Mouse (Mus musculus): ENCODE measurements at regions not wholly inside any gene's neighbourhood (a gene's known extent, or its start where the extent isn't known, plus 50 kb on each side); places are given as distances from the start of the nearest gene placed in this dataset.

- DNase-seq: no peak
These were observed 62.1 kb upstream of the Pfn2 start for GRCm38 (mm10) chr3:57910020-57910419.

GRCm38 (mm10) chr3:57911831-57912596, 64.1 kb upstream of the Pfn2 start:
- DNase-seq: no peak

DNA sequence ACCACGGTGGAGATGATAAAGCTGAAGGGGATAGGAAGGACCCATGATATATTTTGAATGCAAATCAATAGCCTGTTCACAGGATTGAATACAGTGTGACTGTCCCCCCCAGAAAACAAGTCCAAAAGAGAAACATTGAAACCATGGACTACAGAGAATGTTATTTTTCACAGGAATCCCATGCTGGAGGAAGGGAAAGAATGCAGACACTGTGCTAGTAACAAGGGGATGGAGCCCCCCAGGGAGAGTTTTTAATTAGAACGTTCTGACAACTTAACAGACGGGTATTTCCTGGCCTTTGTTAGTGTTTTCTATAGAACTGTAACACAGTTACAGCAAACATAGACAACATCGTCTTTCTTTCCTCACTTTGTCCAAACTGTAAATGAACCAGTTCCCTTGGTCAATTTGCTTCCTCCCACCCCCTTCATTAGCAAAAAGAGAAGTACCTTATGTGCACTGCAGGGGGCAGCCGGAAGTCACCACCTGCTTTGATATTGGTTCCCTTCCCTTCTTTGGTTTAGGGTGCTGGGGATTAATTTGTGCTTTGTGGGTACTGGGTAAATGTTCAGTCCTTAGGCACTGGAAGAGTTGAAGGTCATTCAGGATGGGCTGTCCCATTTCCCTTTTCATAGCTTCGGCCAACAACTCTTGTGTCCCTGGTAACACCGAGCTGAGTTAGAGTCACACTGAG, 64.9 kb upstream of the Pfn2 start:
- no peak for DNase-seq

- DNase-seq: no peak
These were observed 66.8 kb upstream of the Pfn2 start for GRCm38 (mm10) chr3:57914687-57915086.

GRCm38 (mm10) chr3:57918913-57919312, 71.0 kb upstream of the Pfn2 start:
- no peak for DNase-seq

DNA sequence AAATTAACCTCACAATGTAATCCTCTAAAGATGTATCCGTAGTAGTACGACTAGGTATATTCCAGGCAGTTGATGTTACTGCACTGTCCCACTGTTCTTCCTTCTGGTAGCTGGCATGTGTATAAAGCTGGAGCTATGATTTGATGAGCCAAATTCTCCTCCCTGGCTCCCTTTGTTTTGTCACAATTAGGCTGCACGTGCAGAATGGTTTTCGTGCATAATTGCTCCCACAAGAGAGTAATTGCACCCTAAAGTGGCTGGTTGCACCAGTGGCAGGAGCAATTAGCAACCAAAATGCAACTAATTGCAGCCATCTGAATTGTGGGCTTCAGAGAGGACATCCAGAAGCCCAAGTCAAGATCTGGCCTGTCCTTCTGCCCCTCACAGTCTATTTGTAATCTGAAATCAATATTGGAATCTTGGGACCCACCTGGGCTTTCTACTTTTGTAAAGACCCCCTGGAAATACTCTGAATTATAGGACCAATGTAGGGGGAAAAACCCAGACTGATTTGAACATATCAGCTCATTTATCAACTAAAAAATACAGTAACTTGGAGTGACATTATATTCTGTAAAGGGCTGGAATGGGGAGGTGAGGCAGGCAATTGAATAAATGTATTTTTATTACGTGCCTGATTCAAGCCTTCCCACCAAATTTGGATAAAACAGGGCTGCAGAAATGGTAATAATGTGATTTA, 71.7 kb upstream of the Pfn2 start:
- DNase-seq: no peak

DNA sequence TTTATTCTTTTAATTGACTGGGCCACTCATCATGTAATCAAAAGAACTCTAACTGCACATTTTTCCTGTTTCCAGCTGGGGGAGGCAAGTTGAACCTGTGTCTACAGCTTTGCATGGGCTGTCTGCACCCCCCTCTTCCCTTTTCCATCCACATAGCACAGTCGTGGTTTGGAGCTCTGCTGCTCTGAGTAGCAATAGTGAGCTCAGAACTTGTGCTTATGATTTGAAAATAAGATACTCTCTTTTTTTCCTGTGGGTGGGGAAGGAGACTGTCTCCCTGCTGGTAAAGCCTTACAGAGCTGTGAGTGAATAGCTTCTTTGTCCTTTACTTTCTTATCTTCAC, 72.2 kb upstream of the Pfn2 start:
- DNase-seq: no peak

GRCm38 (mm10) chr3:57921071-57921882, 73.4 kb upstream of the Pfn2 start:
- DNase-seq: no peak

- DNase-seq: no peak
These were observed 75.2 kb upstream of the Pfn2 start for GRCm38 (mm10) chr3:57923061-57923460.

DNA sequence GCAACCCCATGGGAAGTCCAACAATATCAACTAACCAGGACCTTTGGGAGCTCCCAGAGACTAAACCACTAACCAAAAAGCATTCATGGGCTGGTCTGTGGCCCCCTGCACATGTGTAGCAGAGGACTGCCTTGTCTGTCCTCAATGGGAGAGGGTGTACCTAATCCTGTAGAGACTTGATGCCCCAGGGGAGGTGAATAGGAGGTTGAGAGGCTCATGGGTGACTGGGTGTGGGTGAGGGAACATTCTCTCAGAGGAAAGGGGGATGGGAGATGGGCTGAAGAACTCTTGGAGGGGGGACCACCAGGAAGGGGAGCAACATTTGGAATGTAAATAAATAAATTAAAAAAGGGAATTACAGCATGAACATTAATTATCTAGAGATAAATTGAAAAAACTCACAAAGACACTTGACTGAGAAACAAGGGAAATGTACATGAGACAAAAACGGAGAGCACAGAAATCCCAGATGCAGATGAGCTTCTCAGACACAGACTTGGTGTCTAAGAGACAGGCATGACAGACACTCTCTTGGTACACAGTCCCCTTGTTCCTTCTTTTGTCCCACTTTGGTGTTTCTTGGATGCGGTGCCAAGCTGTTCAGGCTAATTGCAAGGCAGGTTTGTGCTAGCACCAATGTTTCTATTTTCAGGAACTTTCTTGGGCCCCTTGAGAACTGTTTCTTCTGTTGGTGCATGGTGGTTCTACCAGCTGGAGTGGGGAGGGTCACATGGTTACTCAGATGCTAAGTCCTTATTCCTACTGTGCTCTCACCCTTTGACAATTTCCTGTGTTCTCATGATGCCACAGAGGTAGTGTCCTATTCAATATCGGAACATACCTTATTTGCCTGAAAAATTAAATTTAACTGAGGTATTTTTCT, 85.0 kb upstream of the Pfn2 start:
- no peak for DNase-seq

DNA sequence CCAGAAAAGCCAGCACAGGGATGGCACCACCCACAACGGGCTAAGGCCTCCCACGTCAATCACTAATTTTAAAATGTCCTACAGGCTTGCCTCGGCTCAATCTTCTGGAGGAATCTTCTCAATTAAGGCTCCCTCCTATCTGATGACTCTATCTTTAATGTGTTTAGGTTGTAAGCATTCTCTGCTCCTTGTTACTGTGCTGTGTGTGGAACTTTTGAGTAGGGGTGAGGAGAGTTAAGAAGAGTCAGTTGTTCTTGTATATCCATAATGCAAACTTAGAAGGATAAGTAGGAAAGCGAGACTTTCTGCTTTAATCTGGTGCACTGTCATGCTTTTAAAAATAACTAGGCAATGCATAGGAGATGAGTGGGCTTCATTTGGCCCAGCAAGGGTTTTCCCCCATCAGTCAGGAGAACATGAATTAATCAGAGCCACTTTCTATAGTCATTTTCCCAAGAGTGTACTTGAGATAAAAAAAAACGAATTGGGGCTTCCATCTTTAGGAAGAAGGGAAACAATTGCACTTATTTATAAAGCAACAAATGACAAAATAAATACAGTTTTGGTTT, 87.2 kb upstream of the Pfn2 start:
- no peak for DNase-seq

GRCm38 (mm10) chr3:57940504-57941381, 92.9 kb upstream of the Pfn2 start:
- DNase-seq: no peak

DNA sequence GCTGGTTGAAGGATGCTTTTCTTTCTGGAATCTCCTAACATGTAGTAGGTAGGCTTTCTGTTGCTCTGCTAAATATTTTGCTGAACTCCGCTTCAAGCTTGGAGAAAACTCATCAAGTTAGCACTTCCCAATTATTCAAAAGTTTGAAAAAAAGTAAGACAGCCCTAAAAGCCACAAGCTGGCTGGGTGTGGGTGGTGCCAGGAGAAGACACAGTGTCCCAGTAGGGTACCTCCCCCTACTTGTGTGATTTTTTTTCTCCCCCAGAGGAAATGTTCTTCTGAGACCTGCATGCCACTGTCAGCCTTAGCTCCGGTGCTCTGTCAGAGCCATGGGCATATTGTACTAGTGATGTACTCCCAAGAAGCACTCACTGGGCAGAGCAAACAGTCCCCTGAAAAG, 96.8 kb upstream of the Pfn2 start:
- no peak for DNase-seq

GRCm38 (mm10) chr3:57945765-57946164, 97.9 kb upstream of the Pfn2 start:
- DNase-seq: no peak

DNA sequence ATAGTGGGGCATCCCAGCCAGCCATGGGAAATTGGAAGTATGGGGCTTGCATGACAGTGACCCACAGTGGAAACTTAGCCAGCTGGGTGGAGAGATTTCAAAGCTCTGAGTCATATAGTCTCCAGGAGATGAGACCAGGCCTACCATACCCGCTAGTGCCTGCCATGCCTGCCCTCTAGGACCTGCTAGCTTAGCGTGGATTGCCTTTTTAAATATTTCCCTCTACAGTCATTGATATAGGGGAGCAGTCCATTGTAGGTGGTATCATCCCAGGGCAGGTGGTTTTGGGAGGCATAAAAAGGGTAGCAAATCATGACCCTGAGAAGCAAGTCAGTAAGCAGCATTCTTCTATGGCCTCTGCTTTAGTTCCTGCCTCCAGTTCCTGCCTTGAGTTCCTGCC, 99.5 kb upstream of the Pfn2 start:
- no peak for DNase-seq

DNA sequence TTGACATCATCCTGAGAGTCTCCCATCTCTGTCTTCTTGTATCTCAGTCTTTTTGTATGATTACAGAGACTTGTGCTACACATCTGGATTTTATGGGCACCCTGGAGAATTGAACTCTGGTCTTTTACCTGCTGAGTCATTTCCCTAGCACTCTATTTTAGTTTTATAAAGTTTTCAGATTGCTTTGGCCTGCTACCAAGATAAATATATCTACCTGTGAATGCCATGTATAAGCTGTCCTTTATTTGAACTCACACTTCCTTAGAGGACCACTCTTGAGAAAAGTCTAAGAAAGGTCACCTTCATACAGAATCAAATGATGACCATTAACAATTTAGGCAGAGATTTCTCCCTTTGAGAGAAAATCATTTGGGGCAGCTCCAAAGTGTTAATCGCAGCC, 100.8 kb upstream of the Pfn2 start:
- DNase-seq: no peak

- DNase-seq: no peak
These were observed 102.8 kb upstream of the Pfn2 start for GRCm38 (mm10) chr3:57950431-57951331.

DNA sequence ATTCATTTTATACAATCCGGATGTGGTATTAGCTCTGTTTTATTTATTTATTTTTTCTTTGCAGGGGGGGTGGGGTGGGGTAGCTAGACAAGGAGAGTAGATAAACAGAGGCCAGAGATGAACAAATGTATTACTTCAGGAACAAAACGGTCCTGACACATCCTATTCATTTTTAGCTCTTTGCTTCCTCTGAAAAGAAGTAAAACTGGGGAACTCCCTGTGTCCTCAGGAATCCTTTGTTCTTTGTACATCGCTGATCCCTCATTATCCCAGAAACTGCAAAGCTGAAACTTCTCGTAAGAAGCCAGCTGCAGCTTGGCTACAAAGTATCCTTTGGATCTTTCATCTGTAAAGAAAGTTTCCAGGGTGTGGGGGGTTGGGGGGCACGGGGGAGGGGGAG, 103.6 kb upstream of the Pfn2 start:
- no peak for DNase-seq

DNA sequence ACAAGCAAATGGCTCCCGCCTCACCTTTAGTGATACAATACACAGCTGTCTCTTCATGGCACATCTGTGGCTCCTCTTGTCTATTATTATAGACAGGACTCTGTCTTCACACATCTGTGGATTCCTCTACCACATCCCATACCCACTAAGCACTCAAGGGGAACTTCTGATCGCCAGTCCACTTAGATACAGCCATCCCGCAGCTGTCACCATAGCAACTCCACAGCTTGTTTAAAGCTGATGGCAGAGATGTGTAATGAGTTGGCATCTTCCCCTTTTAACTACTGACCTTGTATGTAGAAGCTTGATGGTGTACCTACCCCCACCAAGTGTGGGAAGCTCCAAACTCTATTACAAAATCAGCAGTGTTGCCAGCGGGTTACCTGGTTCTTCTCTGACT, 109.5 kb upstream of the Pfn2 start:
- no peak for DNase-seq

DNA sequence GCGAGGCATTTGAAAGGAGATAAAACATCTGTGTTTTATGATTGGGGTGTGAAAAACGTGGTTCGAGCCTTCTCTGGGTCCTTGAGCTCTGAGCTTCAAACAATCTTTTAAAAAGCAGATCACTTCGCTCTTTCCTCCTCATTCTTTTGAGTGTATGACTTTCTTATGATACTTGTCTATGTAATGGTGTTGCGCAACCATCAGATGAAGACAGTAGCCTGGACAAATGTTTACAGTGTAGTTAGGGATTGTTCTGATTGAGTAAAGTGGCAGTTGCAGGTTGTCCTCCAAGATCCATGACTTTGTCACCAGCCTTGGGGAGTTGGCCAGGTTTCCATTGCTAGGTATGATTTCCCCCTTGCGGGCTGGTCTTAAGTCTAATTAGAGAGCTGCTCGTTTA, 116.1 kb upstream of the Pfn2 start:
- no peak for DNase-seq
